Mouse (Mus musculus) intestine, postnatal 0 days (tissue): Measurements from ENCODE around the gene Elk1. TPM values are rescaled to one million over a fixed set of nuclear protein-coding genes. Genes with fewer than 3 reads are reported as not detected.

Experiments
- ATAC-seq: fragments of 200-750 bp; cut with Nextera tagmentation; 2 replicates; pipeline ENCODE4 v1.8.0; 2017; ENCODE audit warnings: mild to moderate bottlenecking, moderate TSS enrichment, moderate library complexity
- H3K27ac ChIP-seq: fragments of 300-500 bp; sonication (generic); 2 replicates; pipeline ENCODE4 v1.5.1; 2014; ENCODE audit warnings: mild to moderate bottlenecking, low read depth, low read length, moderate library complexity
- H3K27me3 ChIP-seq: fragments of 300-500 bp; sonication (generic); replicated peaks from 2 replicates; pipeline ENCODE4 v1.6.1; 2014; ENCODE audit warnings: low read length, mixed read lengths; ENCODE audit not compliant: control insufficient read depth, insufficient read depth
- H3K36me3 ChIP-seq: fragments of 300-500 bp; sonication (generic); 2 replicates; pipeline ENCODE4 v1.6.1; 2014; ENCODE audit warnings: mild to moderate bottlenecking, moderate library complexity; ENCODE audit not compliant: control insufficient read depth, insufficient read depth
- H3K4me1 ChIP-seq: fragments of 300-500 bp; sonication (generic); replicated peaks from 2 replicates; pipeline ENCODE4 v1.6.1; 2014; ENCODE audit warnings: antibody characterized with exemption, low read length, mixed read lengths; ENCODE audit not compliant: control insufficient read depth, insufficient read depth
- H3K4me2 ChIP-seq: fragments of 300-500 bp; sonication (generic); replicated peaks from 2 replicates; pipeline ENCODE4 v1.6.1; 2014; ENCODE audit warnings: low read depth, mild to moderate bottlenecking, moderate library complexity
- H3K4me3 ChIP-seq: fragments of 300-500 bp; sonication (generic); 2 replicates; pipeline ENCODE4 v1.5.1; 2014; ENCODE audit warnings: low read depth, low read length
- H3K9ac ChIP-seq: fragments of 300-500 bp; sonication (generic); 2 replicates; pipeline ENCODE4 v1.6.1; 2014; ENCODE audit warnings: mild to moderate bottlenecking, low read depth, low read length
- H3K9me3 ChIP-seq: fragments of 300-500 bp; sonication (generic); 2 replicates; pipeline ENCODE4 v1.6.1; 2016; ENCODE audit warnings: mixed run types; ENCODE audit not compliant: control insufficient read depth
- CTCF ChIP-seq: sonication (generic); IDR thresholded peaks from 2 replicates; pipeline ENCODE4 v1.5.1; 2016; ENCODE audit warnings: low read depth, mild to moderate bottlenecking, control low read depth, antibody characterized with exemption, moderate library complexity
- WGBS: fragments of 180-500 bp; shearing (Covaris S2); extraction: QIAGEN DNeasy Blood & Tissue Kit; methylation state at CpG from one replicate; pipeline ENCODE4 v1.1.7; 2014; 5-methylcytosine and 5-hydroxymethylcytosine counted together
- polyA plus RNA-seq: library from polyadenylated mRNA; unstranded; fragments of >200 nt; fragmentation: Nextera tagmentation; extraction: Ambion mirVana; gene quantifications from 2 replicates; pipeline ENCODE4 v1.2.1, GENCODE M21; 2015

The Elk1 gene
- polyA plus RNA-seq, 1 experiment from 2014 or later: 3.7 TPM

DNA sequence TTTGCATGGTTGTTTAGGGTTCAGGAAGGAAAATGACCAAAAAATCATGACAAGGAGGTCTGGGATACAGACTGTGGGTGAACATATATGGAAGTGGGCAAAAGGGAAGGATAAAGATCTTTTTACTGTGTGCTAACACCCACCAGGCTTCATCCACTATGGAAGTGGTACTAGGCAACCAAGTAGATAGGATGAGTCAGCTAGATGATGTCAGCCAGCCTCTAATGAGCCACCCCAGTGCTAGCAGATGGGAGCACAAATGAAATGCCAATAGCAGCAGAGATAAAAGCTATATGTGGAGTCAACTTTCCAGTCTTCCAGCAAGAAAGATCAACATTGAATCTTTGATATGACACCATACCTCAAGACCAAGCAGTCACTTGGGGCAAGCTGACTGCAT, 35.3 kb downstream of the Elk1 start:
- no peak overlapping the region for H3K9ac ChIP-seq
- H3K4me3 ChIP-seq: no peak overlapping the region
- H3K9me3 ChIP-seq: no peaks in the 10 kb centered on the region
- H3K27ac ChIP-seq: no peak overlapping the region
- no peaks in the 10 kb centered on the region for H3K36me3 ChIP-seq
- TF ChIP-seq CTCF: no peak
- no peaks in the 10 kb centered on the region for H3K4me1 ChIP-seq
- no peak overlapping the region for H3K4me2 ChIP-seq
- no peak for ATAC-seq
- no peaks in the 10 kb centered on the region for H3K27me3 ChIP-seq

DNA sequence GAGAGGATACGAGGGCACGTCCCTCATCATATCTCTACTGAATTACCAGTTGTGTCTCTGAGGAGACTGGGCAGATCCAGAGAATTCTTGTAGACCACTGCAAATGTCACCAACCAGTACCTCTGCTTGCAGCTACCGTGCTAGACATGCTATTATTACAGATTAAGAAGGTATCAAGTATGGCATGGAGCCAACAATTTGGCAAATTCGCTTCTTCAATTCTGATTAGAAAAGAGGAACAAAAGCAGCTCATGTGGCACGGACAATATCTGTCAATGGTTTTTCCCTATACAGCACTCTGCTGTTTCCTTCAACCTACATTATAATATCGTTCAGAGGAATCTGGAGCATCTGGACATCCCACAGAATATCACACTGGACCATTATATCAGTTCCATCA, 36.7 kb downstream of the Elk1 start:
- Histone ChIP-seq H3K9me3 (no peaks in the 10 kb centered on the region), H3K27me3 (no peaks in the 10 kb centered on the region), H3K4me1 (no peaks in the 10 kb centered on the region), H3K27ac (no peak overlapping the region), H3K36me3 (no peaks in the 10 kb centered on the region), H3K4me3 (no peak overlapping the region), H3K4me2 (no peak overlapping the region), H3K9ac (no peak overlapping the region)
- TF ChIP-seq CTCF: no peak
- WGBS: 79% methylated on average over 6 of the region's 6 CpGs
- no peak for ATAC-seq

DNA sequence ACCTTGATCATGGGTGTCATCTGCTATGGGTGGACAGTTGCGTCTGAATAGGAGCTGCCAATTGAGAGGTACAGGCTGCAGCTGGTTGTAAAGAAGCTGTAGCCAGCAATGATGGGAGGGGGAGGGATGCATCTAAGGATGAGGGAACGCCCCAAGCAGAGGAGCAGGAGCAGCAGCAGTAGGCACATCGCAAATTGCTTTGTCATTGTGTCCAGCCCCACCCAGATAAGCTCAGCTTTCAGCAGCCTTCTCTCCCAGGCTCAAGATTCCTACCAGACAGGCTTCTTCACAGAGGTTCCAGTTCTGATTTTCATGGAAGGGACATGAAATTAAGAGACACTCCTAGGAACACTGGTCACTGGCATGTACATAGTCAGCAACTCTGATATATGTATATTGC, 40.3 kb downstream of the Elk1 start:
- no peak for ATAC-seq
- Histone ChIP-seq H3K9ac (no peak overlapping the region), H3K4me2 (no peak overlapping the region), H3K4me1 (no peaks in the 10 kb centered on the region), H3K27me3 (no peaks in the 10 kb centered on the region), H3K9me3 (no peaks in the 10 kb centered on the region), H3K27ac (no peak overlapping the region), H3K36me3 (no peaks in the 10 kb centered on the region), H3K4me3 (no peak overlapping the region)
- 37% methylated on average over 3 of the region's 3 CpGs for WGBS
- TF ChIP-seq CTCF: no peak

Other genes with a start within 250 kb of the Elk1 start
- 3.8 and 4.1 TPM in 2 replicates for gene Usp11, start 246.7 kb downstream of the Elk1 start, polyA plus RNA-seq
- 67.0 and 69.2 TPM in 2 replicates for gene Araf, start 152.8 kb downstream of the Elk1 start, polyA plus RNA-seq
- 7.0 and 11.5 TPM in 2 replicates for gene Timp1, start 80.4 kb downstream of the Elk1 start, polyA plus RNA-seq
- gene Syn1, start 29.6 kb downstream of the Elk1 start, polyA plus RNA-seq: 1.8 and 2.1 TPM in 2 replicates
- gene Cfp, start 19.1 kb downstream of the Elk1 start, polyA plus RNA-seq: 3.5 and 4.2 TPM in 2 replicates
- 76.8 and 78.7 TPM in 2 replicates for gene Uxt, start 11.4 kb upstream of the Elk1 start, polyA plus RNA-seq
- 2.6 and 3.2 TPM in 2 replicates for gene Zfp182, start 111.7 kb upstream of the Elk1 start, polyA plus RNA-seq
- not detected in 2 replicates for gene Spaca5, start 117.8 kb upstream of the Elk1 start, polyA plus RNA-seq
- 0.24 and 0.52 TPM in 2 replicates for gene Zfp300, start 138.9 kb upstream of the Elk1 start, polyA plus RNA-seq
- gene Ssxa1, start 165.2 kb upstream of the Elk1 start, polyA plus RNA-seq: not detected in 2 replicates
- gene Gm21876, start 225.0 kb upstream of the Elk1 start, polyA plus RNA-seq: not detected in 2 replicates